Mouse (Mus musculus): ENCODE measurements at regions not wholly inside any gene's neighbourhood (a gene's known extent, or its start where the extent isn't known, plus 50 kb on each side); places are given as distances from the start of the nearest gene placed in this dataset.

DNA sequence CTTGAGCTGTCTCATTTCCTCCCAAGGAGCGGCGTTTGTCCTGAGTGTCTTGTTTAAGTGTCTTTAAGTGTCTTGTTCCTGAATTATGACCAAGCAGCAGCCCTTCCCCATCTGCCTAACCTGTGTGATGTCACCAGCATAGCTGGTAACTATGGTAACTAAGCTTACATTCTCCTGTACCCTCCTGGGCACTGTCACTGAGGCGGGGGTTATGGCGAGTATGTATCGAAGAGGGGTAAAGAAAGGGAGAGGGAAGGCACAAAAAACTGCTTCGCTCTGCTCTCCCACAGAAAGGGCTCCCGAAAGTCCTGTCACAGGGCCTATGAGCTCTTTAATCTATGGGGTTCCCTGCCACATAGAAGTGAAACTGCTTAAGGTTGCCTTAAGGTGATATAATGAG is 89.6 kb downstream of the Ppp4r2 start:
- no peak for DNase-seq

DNA sequence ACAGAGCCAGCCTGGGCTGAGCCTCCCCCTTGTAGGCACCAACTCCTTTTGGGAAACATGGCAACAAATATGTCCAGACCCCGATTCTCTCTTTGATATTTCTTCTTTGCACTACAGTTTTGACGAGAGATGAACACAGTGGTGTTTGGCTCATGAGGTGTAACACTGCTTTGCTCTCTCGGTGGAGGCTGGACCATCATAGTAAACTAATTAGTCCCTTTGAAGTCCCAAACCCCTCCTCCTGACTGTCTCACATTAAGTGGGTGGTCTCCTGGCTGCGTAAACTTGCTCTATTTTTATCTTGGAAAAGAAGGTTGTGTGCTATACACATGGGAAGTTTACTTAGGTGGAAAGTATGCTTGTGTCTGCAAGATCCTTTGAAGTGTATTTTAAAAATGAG is 90.3 kb downstream of the Ppp4r2 start:
- DNase-seq = no peak

DNA sequence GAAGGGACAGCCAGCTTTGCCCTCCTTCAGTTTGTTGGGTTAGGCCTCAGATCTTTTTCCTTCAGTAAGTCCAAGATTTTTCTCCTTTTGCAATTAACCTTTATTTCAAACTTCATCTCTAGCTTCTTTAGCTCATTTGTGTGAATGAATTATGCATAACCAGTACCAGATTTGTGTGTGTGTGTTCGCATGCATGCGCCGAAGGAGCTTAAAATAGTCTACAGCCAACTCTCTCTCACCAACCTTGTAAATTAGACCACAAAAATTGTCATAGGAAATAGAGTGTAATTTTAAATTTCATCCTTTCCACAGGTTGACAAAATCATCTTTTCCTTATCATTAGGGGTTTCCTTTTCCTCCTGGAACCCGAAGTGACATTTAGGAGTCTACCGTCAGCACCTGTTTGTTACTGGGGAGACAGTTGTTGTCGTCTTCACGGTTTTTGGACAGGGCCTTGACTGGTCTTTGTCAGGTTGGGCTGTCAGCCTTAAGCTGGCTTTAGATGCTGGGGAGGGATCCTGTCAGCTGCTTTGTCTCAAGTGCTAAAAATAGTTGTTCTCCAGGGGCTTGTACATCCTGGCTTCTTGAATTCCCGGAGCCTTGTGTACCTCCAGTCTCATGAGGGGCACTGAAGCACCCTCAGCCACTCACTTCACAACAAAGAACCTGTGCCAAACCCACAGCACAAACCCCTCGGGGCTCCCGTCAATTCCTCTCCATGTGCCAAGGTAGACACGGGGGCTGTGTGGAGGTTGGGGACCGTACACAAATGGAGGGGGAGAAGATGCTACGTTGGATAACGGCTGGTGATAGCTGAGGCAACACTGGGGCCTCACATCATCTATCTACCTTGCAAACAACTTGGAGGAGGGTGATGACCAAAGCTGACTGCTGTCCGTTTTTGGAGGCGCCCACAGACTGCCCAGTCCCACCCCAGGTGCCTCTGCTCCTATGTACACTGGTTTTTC is 95.7 kb downstream of the Ppp4r2 start:
- DNase-seq = no peak

DNA sequence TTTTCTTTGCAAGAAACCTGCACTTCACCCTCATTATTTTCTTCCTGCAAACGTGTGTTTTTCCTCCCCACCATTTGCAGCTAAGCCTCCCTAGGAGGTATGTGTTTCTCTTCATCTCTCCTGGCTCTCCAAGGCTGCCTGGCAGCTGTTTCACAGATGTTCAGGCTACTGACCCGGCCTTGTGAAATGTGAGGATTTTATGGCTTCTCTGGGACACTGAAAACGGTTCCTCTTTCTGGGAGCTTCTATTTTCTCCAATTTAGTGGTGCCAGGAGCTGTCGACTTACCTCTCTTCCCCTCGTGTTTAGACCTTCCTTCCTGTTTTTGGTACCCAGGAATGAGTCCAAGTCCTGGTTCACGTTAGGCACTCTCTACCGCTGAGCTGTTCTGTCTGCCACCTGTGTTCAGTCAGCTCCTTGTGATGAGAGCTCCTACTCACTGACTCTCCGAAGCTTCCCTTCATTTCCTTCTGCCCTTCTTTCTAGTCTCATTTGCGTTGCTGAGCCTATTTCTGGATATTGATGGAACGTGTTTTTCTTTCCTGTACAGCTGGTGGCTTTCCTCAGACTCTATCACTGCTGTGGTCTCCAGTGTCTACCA is 96.4 kb downstream of the Ppp4r2 start:
- no peak for DNase-seq

DNA sequence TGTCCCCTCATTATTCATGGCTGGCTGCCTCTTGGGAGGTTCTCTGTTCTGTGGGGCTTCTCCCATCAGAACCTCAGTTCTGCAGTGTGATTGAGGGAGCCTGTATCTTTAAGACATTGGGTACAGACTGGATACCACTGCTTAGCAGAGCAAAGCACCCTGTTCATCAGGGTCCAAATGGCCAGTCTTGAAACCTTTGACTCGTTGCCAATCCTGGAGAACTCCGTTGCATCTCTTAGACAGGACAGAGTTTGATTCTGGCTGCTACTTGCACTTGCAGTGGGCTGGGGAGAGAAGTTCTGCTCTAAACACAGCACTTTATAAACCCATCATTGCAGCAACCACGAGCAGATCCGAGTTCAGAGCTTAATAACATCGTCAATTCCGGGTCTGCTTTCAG is 97.3 kb downstream of the Ppp4r2 start:
- no peak for DNase-seq

DNA sequence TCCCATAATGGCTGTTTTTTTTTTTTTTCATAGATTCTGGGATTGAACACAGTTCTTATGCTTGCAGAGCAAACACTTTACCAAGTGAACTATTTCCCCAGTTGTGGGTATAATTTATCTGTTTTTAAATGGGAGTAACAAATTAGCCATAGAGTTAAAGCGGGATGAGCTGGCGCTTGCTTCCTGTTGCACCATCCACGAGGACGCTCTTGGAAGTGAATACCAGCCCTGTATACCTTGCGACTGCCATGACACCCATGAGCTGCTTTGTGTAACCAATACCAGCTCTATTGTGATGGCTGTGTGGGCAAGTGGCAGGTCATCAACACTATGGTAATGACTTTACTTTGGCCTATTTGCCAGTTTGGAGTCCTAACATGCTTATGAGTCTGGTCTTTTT is 101.0 kb downstream of the Ppp4r2 start:
- DNase-seq = no peak

DNA sequence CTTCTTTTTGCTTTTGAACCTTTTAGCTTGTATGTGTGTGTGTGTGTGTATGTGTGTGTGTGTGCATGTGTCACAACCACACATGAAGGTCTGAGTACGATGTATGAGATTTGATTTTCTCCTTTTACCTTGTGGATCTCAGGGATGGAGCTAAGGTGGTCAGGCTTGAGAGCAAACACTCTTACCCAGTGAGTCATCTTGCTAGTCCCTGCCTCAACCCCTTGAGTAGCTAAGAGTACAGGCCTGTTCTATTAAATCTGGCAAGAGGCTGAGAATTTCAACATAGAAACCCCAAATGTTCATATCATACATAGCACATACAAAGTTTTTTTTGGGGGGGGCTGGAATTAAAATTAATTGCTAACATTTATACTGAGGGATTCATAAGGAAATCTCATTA is 104.4 kb downstream of the Ppp4r2 start:
- no peak for DNase-seq

DNA sequence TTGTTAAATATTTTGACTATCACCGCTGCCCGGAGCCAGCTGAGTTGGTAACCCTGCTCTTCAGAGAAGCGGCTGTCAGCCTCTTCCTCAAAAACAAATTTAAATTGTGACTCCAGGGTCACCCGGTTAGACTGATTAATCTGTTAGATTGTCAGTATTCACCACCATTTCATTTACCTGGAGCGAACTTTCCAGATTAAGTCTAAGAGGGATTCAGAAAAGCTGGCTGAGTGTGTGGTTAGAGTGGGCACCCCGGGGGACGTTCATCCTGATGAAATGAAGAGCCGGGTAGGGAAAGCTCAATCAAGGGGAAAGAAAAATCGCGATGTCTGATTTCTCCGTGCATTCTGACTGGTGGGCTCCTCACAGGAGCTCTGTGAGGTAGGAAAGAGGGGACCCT is 105.0 kb downstream of the Ppp4r2 start:
- no peak for DNase-seq

DNA sequence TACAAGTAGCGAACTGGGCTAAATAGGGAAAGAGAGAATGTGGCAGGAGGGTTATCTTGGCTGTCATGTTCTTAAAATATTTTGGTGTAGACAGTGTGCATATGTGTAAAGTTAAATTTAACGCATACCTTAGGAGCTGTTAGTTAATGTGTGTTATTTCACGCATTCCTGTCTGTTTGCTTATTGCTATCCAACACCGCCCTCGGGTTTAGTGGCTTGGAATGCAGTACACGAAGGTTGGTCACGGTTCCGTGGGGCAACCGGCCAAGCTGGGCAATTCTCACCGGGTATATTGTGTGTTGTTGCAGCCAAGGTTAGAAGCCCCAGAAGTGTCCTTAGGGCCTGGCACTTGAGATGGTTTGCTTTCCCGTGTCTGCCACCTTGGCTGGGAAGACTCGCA is 105.6 kb downstream of the Ppp4r2 start:
- peak; percentile 15 to 28 for DNase-seq

DNA sequence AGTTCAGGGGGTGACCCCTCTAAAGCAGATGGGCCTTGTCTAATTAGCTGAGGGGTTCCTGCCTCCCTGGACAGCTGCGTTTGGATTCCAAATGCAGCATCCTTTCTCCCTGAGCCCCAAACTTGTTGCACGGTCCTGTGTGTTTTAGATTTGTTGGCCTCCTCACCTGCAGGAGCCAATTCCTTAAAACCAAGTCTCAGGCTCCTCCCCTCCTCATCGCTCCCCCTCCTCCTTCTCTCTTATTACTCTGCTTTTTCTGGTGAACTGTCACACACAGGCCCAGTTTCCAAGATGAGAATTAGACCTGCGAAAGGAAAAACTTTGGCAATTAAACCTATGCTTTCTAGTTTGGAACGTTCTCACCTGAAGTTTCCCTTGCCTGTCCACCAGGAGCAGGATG is 106.3 kb downstream of the Ppp4r2 start:
- DNase-seq = no peak

DNA sequence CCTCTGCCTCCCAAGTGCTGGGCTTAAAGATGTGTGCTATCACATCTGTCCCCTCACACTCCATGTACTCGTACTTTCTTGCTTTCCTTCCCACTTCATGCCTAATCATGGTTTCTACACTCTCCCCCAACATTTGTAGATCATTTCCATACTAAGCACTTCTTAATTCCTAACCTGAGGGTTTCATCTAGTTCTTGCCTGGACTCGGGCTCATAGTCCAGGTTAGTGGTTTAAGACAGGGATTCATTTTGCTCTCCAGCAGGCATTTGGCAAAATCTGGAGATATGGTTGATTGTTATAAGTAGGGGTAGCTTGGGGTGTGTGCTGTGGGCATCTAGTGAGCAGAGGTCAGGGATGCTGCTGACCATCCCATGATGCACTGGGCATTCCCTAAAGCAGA is 108.3 kb downstream of the Ppp4r2 start:
- no peak for DNase-seq

DNA sequence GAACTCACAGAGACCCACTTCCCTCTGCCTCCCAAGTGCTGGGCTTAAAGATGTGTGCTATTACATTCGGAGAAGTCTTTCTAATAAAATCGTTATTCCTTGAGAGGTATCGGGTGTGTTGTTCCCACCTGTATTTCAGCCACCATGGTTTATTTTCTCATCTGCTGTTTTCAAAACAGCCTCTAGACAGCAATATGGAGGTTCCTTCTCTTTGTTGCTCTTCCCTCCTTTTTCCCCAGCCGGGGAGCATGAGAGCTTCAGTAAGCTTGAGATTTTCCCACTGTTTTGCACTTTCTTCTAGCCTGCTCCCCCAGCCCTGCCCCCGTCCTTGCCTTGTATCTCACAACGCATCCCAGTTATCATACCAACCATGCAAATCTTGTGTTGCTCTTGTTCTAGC is 109.5 kb downstream of the Ppp4r2 start:
- no peak for DNase-seq

DNA sequence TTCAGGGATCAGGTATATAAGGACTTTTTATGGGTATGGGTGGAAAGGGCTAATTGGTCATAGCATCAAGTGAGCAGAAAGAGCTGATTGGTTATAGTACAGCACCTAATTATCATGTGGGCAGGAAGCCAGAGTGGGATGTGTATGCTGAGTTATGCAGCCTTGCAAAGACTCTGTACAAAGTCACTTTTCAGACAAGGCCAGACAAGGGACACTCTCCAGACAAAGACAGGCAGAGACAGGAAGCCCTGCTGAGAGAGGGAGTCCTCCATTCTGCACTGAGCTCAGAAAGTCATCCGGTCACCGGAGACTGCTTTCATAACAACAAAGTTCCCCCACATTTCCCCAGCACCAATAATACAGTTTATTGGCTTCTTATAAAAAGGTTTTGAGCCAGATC is 112.4 kb downstream of the Ppp4r2 start:
- DNase-seq = no peak

DNA sequence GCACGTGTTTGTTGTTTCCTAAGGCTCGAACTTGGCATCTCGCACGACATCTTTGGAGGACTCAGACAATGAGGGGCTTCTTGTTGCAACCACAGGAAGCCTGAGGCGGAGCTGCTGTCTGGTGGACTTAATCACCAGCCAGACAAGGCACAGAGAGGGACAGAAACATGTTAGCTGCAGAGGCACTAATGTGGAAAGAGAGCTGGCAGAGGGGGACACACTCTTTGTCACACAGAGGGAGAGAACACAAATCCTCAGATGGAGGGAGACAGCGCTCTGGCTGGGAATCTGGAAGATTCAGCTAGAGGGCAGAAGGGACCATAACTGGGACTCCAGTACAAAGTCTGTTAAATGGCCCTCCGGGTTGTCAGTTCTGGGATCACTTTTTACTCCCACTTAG is 114.9 kb downstream of the Ppp4r2 start:
- no peak for DNase-seq

DNA sequence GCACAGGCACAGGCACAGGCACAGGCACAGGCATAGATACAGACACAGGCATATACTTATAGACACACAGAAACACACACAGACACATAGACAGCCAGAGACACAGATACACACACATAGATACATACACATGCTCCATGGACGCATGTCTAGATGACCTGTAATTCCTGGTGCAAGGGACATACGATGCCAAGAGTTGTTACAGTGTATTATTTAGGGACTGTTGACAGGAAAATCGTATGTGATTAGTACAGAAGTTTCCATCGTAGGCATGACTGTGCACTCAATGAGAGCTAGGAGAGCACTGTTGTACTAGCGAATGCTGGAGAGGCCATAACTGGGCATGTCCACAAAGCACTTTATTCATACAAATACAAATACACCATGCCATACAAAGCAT is 118.2 kb downstream of the Ppp4r2 start:
- no peak for DNase-seq

DNA sequence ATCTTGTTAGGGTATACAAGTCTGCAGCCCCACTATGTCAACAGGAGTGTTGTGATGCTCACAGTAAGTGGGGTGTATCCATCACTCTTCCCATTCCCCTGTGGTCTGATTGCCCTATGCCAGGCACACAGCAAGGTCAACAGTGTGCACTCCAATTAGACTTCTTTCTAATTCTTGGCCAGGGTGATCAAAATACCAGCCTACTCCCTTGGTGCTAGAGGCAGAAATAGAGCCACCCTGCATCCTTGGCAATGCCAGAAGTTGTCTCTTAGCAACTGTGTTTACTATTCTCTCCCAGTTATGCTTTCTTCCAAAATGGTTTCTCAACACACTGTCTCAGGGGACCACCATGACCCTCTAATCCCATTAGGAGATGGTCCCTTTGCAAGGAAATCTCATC is 119.0 kb downstream of the Ppp4r2 start:
- no peak for DNase-seq

DNA sequence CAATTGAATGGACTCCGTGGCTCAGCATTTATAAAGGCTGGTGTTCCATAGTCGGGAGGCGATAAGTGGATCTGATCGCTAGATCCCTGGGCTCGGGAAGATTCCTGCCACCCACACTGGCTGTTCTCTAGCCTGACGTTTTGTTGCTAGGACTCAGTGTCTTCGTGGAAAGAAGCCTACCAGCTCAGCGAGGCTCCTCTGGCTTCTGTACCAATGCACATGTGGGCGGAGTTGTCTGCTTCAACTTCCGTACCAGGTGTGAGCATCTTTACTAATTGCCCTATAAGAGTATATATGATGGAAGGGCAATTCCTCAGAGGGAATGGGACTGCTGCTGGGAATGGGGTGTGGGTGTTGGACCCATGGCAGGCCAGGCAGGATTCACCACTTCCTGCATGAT is 121.1 kb downstream of the Ppp4r2 start:
- DNase-seq = no peak

DNA sequence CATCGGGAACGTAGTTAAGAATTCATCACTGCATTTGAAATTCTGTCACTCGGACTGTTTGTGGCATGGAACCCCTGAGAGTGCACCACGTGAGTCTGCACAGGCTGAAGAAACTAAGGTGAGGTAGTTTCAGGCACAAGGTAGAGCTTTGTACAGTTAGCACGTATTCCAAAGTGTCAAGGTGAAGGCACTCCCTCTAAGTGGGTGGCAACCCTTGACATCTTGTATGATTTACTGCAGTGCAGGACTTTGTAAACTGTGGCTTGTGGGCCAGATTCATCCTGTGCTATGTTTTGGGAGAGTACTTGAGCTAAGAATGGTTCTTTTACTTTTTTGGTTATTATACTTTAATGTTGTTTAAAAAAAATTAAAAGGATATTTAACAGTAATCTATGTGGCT is 133.1 kb downstream of the Ppp4r2 start:
- no peak for DNase-seq

DNA sequence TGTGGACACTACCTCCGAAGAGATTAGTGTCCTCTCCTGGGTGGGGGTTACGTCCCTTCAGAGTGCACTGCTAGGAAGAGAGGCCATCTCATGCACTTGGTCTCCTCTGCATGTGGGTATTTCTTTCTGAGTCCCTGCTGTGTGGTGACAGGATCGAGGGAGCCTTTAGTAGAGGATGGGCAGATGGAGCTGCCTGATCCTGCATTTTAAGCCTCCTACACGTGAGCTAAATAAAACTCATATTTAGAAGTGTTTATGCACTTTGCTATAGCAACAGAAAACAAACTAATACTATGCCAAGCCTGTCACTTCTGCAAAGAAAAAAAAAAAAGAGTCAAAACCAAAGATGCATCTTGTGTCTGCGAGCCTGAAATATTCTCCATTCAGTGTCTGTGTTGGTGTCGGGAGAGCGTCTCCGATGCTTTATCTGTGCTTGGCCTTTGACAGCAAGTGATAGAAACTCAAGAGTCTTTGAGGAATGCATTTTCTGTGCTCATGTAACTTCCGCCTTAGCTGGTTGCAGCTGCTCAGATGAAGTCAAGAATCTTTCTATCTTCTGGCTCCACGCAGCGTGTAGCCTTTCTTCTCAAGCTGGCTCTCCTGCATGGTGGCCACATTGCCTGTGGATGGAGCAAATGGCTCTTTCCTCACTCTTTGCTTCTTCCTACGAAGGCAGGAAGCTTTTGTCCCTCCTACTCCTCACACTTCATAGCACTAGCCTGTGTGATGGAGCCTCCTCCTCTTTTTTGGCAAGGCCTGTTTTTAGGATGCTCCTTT is 134.8 kb downstream of the Ppp4r2 start:
- no peak for DNase-seq

DNA sequence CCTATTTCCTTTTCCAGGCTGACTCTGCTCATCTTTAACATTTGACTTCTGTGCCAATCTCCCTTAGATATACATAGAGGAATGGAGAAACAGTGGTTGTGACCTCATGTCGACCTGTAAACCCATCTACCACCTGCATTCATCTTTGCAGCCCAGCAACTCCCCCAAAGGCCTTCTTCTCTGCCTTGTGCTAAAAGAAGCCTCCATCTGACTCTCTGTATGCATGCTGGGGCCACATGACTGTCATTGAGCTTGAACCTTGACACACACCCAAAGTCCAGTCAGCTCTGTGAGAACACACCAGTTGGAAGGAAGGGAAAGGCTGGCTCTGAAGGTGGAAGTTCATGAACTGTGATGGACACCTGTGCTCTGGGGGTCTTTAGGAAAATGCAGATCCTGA is 135.5 kb downstream of the Ppp4r2 start:
- no peak for DNase-seq

DNA sequence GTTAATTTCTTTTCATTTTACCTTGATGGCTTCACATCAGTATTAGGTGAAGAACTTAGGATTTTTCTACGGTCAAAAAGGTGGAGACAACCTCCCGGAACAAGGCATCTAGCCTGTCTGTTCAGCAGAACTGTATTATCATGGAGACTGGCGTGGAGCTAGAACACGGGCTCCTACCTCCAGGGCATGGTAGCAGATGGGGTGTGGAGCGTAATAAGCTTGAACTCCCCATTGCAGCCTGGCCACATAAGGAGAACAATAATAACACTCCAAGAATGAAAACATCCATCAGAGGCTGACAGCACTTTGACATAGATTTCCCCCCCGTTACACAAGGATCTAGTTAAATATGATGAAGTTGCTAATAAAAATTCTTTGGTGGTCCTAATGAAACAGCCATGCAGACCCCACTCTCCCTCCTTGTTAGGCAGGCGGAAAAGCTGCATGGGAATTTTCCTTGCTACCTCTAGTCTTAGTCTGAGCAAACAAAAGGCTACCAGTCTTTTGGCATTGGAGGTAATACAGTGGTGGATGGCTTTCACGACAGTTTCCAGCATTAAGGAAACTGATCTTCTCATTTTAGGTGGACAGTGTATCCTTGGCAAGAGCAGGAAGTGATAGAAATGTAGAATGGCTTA is 137.5 kb downstream of the Ppp4r2 start:
- no peak for DNase-seq

DNA sequence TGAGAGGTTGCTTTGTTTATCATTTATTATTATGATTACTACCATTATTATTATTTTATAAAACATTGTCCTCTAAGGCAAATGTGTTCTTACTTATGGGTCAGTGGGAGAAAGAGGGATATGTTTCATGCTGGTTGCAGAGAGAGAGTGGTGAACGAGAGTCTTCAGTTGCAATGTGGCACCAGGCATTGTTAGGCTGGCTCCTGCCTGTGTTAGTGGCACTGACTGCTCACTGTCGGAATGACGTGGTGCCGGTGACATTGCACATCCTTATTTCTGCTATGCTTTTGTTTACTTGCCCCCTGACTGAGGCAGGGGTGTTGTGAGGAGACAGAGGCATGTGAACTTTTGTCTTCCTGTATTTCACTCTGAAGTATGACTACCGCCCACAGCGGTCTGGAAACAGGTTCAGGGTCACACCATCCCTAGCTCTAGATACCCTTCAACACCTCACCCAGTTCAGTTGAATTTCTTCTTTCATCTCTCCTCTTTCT is 138.1 kb downstream of the Ppp4r2 start:
- no peak for DNase-seq

All from lung, adult 18-20 months (tissue).